Mouse (Mus musculus): ENCODE measurements around the gene Olfr480.

The Olfr480 gene

GRCm38 (mm10) chr7:108067246-108067645 is at the start of gene Olfr480:
TSS of gene Olfr480 (minus strand) at chr7:108067346.
- Histone ChIP-seq H3K27me3 (ENCODE audit: insufficient read depth, low read length) (no peaks in the 10 kb centered on the region), H3K36me3 (ENCODE audit: insufficient read depth, low read length) (no peaks in the 10 kb centered on the region), H3K4me3 (replicated peaks; ENCODE audit: low read length) (no peak within 1 kb of the TSS), H3K4me1 (replicated peaks; ENCODE audit: low read depth, low read length) (no peaks in the 10 kb centered on the region), H3K9me3 (ENCODE audit: low read length) (no peaks in the 10 kb centered on the region)
- no peak for TF ChIP-seq NANOG (IDR thresholded peaks at IDR 0.05; ENCODE audit: borderline replicate concordance, low read length)
- TF ChIP-seq CTCF (conservative IDR thresholded peaks at IDR 0.05; ENCODE audit: low read length) = no peak
- TF ChIP-seq POU5F1 (IDR thresholded peaks at IDR 0.05; ENCODE audit: borderline replicate concordance, low read length) = no peak

GRCm38 (mm10) chr7:108100549-108100948 is 33.4 kb upstream of the Olfr480 start, which contains the start of gene Olfr483:
TSS of gene Olfr483 (plus strand) at chr7:108100849.
- TF ChIP-seq POU5F1 (IDR thresholded peaks at IDR 0.05; ENCODE audit: borderline replicate concordance, low read length) = no peak
- TF ChIP-seq CTCF (conservative IDR thresholded peaks at IDR 0.05; ENCODE audit: low read length) = no peak
- Histone ChIP-seq H3K9me3 (ENCODE audit: low read length) (no peaks in the 10 kb centered on the region), H3K27me3 (ENCODE audit: insufficient read depth, low read length) (no peaks in the 10 kb centered on the region), H3K4me3 (replicated peaks; ENCODE audit: low read length) (no peak within 1 kb of the TSS), H3K36me3 (ENCODE audit: insufficient read depth, low read length) (no peaks in the 10 kb centered on the region), H3K4me1 (replicated peaks; ENCODE audit: low read depth, low read length) (no peaks in the 10 kb centered on the region)

- Histone ChIP-seq H3K9me3 (ENCODE audit: low read length) (no peaks in the 10 kb centered on the region), H3K4me3 (replicated peaks; ENCODE audit: low read length) (no peak within 1 kb of the TSS), H3K36me3 (ENCODE audit: insufficient read depth, low read length) (no peaks in the 10 kb centered on the region), H3K27me3 (ENCODE audit: insufficient read depth, low read length) (no peaks in the 10 kb centered on the region), H3K4me1 (replicated peaks; ENCODE audit: low read depth, low read length) (no peaks in the 10 kb centered on the region)
- TF ChIP-seq POU5F1 (IDR thresholded peaks at IDR 0.05; ENCODE audit: borderline replicate concordance, low read length) (no peak), CTCF (conservative IDR thresholded peaks at IDR 0.05; ENCODE audit: low read length) (no peak), NANOG (IDR thresholded peaks at IDR 0.05; ENCODE audit: borderline replicate concordance, low read length) (no peak)
Observed at GRCm38 (mm10) chr7:108097486-108097885, 30.3 kb upstream of the Olfr480 start, which contains the start of gene Olfr482. TSS of gene Olfr482 (minus strand) at chr7:108097586.

GRCm38 (mm10) chr7:108079555-108079954 is 12.4 kb upstream of the Olfr480 start, which contains the start of gene Olfr481:
TSS of gene Olfr481 (plus strand) at chr7:108079855.
- no peak for TF ChIP-seq NANOG (IDR thresholded peaks at IDR 0.05; ENCODE audit: borderline replicate concordance, low read length)
- no peak for TF ChIP-seq POU5F1 (IDR thresholded peaks at IDR 0.05; ENCODE audit: borderline replicate concordance, low read length)
- TF ChIP-seq CTCF (conservative IDR thresholded peaks at IDR 0.05; ENCODE audit: low read length) = no peak
- Histone ChIP-seq H3K4me1 (replicated peaks; ENCODE audit: low read depth, low read length) (no peaks in the 10 kb centered on the region), H3K4me3 (replicated peaks; ENCODE audit: low read length) (no peak within 1 kb of the TSS), H3K36me3 (ENCODE audit: insufficient read depth, low read length) (no peaks in the 10 kb centered on the region), H3K27me3 (ENCODE audit: insufficient read depth, low read length) (no peaks in the 10 kb centered on the region), H3K9me3 (ENCODE audit: low read length) (no peaks in the 10 kb centered on the region)

DNA sequence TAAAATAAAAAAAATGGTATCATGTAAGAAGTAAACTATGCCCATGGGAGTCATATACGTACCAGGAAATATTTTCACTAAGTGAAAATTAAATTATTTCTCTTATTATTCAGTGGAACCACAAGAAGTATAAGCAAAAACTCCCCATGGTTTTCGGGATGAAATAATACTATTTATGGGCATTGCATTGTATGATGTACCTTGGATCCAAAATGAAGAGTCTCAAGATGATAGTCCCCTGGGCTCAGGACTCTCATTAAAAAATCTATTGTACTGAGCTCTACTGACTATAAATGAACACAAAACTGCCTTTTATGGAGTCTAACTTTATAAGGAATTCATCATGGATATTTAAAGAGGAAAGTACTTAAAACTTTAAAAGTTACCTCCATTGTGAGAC is 16.8 kb downstream of the Olfr480 start, which contains the start of gene Olfr479:
Gene Olfr479, plus strand, starts transcription at position 301 of the 400 bp plus-strand sequence.
- Histone ChIP-seq H3K27me3 (ENCODE audit: insufficient read depth, low read length) (no peaks in the 10 kb centered on the region), H3K4me3 (replicated peaks; ENCODE audit: low read length) (no peak within 1 kb of the TSS), H3K36me3 (ENCODE audit: insufficient read depth, low read length) (no peaks in the 10 kb centered on the region), H3K9me3 (ENCODE audit: low read length) (no peaks in the 10 kb centered on the region), H3K4me1 (replicated peaks; ENCODE audit: low read depth, low read length) (no peaks in the 10 kb centered on the region)
- TF ChIP-seq NANOG (IDR thresholded peaks at IDR 0.05; ENCODE audit: borderline replicate concordance, low read length) (no peak), CTCF (conservative IDR thresholded peaks at IDR 0.05; ENCODE audit: low read length) (no peak), POU5F1 (IDR thresholded peaks at IDR 0.05; ENCODE audit: borderline replicate concordance, low read length) (no peak)

- Histone ChIP-seq H3K4me1 (replicated peaks; ENCODE audit: low read depth, low read length) (no peaks in the 10 kb centered on the region), H3K36me3 (ENCODE audit: insufficient read depth, low read length) (no peaks in the 10 kb centered on the region), H3K27me3 (ENCODE audit: insufficient read depth, low read length) (no peaks in the 10 kb centered on the region), H3K4me3 (replicated peaks; ENCODE audit: low read length) (no peak within 1 kb of the TSS), H3K9me3 (ENCODE audit: low read length) (no peaks in the 10 kb centered on the region)
- no peak for TF ChIP-seq POU5F1 (IDR thresholded peaks at IDR 0.05; ENCODE audit: borderline replicate concordance, low read length)
- no peak for TF ChIP-seq NANOG (IDR thresholded peaks at IDR 0.05; ENCODE audit: borderline replicate concordance, low read length)
- TF ChIP-seq CTCF (conservative IDR thresholded peaks at IDR 0.05; ENCODE audit: low read length) = no peak
Observed at GRCm38 (mm10) chr7:108033889-108034288, 33.3 kb downstream of the Olfr480 start, which contains the start of gene Olfr478. TSS of gene Olfr478 (minus strand) at chr7:108033989.
